Mouse (Mus musculus): ENCODE data around the gene Slc13a3.

Slc13a3 gene

DNA sequence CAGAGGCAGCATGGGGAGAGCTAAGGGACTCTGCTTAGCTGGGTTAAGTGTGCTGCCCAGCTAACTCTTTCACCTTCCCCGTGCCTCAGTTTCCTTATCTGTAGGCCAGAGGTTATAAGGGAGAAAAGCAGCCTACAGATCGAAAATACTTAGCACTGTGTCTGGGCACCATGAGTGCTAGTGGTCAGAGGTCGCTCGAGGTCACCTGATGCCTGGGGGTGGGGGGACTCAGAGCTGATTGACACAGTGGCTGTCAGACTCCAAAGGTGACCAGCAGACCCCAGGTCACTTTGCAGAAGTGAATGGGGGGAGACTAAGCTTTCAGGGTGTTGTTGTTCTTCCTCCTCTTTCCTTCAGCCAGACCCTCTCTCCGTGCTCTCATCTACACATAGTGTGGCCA, 58.7 kb downstream of the Slc13a3 start:
- DNase-seq (ENCODE audit: low read depth, low spot score): no peak

DNA sequence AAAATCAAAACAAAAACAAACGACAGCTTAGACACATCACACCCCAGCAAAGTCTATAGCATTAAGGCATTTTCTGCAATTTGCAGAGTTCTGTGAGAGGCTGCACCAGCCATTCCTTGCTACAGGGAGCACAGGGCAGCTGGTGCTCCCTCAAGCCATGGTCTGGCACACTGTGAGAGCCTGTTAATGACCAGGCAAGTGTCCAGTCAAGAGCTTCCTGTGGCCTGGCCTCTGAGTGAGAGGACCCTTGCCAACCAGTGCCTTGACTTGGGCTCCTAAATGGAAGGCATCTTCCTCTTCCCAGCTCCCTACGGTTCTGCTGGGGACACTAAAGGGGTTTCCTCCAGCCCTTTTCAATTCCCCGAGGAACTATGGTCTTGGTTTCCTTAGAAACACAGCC, 59.1 kb downstream of the Slc13a3 start:
- DNase-seq (ENCODE audit: low read depth, low spot score): no peak

DNA sequence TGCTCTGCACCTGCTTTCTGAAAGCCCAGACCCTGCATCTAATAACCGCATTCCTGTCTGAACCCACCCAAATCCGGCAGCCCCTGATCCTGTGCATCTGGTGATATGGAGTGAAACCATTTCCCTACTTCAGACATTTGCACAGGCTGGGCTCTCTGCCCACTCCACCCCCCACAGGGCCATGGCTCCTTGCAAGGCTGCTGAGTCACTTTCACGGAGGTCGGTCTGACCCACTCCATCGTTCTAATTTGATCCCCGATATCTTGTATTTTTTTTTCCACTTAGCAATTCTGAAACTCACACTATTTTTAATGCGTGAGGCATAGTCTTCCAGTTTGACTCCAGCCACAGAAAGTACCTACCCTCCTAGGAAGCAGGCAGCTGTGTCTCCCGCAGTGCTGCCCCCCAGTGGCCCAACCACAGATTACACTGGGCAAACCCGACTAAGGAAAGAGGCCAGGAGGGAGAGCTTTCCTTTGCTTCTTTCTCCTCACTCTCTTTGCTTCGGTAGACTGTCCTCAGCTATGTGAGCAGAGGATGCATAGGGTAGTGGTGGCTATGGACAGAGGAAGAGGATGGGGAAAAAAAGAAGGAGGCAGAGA, 65.2 kb downstream of the Slc13a3 start:
- no peak for DNase-seq (ENCODE audit: low read depth, low spot score)

DNA sequence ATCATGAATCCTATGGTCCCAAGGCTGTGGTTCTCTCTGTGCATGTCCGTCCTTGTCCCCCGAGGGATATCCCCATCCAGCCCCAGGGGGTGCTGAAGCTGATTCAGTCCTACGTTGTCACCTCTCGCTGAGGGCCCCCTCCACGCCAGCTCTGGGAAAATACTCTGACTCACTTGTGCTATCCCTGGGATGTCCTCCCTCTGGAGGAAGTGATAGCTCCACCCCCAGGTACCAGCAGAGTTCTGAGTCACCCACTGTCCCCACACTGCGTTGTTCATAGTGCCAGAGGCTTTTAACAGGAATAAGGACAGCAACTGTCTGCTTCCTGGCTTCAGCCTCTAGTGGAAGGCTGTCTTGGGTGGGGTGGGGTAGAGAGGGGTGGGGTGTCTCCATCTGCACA, 67.7 kb downstream of the Slc13a3 start:
- DNase-seq (ENCODE audit: low read depth, low spot score): no peak

DNA sequence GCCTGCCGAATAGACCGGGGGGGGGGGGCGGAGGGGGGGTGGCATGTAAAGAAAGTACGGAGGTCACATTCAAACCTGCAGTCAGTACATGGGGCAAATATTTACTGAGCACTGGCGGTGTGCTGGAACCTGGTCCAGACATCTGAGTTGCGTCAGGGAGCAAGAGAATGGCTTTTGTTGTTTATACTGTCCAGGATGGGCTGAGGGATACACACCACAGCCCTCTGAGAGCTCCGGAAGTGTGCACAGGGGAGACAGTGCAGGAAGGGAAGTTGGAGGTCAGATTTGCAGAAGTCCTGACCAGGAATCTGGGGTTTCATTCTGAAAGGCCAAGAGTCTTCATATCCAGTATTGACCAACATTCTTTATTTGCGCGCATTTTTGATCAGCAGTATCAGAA, 68.1 kb downstream of the Slc13a3 start:
- DNase-seq (ENCODE audit: low read depth, low spot score): no peak

DNA sequence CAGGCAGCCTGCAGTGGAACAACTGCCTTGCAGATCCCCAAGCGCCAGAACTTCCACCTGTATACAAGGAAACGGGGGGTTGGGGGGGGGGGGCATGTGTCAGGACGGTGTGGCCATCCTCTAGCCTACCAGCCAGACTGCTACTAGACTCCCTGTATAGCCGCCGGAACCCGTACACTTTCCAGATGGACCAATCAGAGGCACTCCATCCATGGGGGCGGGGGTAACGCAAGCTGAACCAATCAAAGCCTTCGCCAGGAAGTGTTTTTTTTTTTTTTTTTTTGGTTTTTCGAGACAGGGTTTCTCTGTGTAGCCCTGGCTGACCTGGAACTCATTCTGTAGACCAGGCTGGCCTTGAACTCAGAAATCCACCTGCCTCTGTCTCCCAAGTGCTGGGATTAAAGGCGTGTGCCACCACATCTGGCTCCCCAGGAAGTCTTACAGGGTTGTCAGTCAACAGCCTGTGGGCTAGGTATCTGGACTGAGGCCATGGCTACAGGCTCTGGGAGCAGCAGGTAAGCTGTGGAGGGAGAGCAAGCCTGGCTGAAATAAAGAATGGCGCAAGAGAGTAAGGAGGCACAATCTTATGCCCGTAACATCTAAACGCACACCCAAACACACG, 74.8 kb downstream of the Slc13a3 start:
- DNase-seq (ENCODE audit: low read depth, low spot score): no peak

DNA sequence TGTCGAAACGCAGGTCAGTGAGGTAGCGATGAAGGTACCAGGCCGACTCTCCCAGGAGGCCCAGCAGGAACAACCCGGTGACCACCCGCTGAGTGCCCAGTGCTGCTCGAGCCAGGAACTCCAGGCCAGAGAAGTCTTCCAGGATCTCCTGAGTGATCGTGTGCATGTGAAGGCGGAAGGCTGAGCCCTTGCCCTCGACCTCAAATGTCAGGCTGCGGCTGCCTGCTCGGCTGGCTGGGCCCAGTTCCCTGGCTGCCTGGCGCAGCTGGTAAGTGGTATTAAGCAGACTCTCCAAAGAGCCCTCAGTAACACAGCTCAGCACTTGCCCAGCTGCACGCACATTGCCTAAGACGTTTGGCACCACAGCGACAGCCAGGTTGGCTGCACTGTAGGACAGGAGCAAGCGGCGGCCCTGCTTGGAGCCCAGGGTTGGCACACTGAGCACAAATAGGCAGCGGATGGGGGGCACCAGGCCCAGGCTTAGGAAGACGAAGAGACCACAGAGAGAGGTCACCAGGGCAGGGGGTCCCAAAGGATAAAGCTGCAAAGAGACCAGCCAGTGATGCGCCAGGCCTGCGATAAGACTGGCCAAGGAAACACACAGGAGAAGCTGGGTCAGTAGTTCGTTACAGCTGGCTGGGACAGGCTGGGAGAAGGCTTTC, 75.4 kb downstream of the Slc13a3 start:
- no peak for DNase-seq (ENCODE audit: low read depth, low spot score)

DNA sequence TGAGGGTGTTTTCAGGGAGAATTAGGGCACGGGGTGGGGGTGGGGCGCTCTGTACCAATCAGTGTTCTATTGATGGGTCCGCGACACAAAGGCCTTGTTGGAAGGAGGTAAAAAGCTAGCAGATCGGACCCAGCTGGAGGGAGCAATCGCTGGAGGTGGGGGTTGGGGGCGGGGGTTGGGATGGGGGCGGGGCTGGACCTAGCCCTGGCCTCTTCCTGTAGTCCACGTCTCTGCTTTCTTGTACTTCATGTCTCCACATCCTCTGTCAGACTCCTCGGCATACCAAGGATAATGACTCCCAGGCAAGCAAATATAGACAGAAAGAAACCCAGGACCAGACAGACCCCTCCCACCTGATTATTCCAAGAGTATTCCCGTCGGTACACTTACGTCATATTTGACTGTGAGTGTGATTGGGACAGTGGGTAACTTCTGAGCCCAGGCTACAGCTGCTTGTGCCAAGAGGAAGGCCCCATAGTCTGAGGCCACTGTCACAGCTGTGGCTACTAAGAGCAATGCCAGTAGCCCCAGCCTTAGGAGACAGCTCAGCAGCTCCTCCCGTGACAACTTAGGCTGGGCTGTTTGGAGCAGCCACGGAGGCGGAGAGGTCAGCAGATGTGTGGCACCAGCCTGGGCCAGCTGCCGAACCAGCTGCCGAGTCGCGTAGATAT, 76.1 kb downstream of the Slc13a3 start:
- DNase-seq (ENCODE audit: low read depth, low spot score): no peak

DNA sequence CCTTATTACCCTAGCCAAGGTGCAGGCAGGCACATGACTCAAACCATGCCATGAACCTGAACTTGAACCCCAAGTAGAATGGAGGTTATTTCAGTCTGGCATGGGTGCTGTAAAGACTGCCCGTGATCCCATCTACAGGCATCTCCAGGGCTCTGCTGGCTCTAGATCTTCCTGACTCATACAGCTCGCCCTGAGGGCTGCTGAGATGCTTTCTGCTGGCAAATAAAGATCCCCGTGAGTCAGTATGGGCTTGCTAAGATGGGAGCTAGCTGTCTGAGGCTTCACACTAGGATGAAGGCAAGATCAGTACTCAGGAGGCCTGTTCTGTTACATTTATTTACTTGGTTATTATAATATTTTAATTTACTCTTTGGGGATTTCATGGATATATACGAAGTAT, 80.9 kb downstream of the Slc13a3 start:
- DNase-seq (ENCODE audit: low read depth, low spot score): no peak

DNA sequence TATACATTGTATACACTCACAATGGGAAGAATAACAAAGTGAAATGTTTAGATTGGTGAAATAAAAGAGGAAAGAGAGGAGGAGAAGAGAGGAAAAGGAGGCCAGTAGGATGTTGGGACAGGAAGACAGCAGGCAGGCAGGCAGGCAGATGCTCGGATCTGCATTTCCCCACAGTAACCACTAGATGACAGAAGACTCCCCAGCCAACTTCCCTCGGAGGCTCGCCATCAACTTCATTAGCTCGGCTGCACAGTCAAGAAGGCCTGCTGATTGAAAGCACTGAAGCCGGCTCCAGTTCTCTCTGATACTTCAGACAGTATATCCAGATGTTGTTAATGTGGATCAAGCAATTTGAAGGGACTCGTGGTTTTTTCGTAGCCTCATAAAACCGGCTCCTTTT, 81.5 kb downstream of the Slc13a3 start:
- DNase-seq (ENCODE audit: low read depth, low spot score): peak; percentile 43

DNA sequence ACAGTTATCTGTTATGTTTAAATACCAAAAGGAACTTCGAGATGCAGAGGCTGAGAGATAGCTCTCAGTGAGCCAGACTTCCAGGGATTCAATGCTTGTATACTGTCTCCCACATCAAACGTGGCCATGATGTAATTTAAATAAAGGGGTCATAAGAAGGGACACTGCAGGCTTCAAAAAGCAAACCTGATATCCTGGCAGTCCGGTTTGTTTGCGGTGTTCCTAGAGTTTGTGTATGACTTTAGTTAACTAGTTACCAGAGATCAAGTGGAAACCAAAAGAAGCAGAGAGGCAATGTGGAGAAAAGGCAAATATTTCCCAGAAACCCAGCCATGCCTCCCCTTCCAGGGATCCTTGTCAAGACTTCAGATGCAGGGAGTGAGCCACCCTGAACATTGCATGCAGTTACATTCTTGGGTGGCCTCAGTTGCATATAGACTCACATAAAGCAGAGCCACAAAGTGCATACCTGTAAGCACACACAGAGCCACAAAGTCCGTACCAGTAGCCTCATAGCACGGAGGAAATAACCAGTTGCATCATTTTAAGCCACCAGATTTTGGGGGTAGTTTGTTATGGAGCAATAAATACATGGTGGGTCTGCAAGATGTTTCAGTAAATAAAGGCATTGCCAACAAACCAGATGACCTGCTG, 83.6 kb downstream of the Slc13a3 start:
- no peak for DNase-seq (ENCODE audit: low read depth, low spot score)

DNA sequence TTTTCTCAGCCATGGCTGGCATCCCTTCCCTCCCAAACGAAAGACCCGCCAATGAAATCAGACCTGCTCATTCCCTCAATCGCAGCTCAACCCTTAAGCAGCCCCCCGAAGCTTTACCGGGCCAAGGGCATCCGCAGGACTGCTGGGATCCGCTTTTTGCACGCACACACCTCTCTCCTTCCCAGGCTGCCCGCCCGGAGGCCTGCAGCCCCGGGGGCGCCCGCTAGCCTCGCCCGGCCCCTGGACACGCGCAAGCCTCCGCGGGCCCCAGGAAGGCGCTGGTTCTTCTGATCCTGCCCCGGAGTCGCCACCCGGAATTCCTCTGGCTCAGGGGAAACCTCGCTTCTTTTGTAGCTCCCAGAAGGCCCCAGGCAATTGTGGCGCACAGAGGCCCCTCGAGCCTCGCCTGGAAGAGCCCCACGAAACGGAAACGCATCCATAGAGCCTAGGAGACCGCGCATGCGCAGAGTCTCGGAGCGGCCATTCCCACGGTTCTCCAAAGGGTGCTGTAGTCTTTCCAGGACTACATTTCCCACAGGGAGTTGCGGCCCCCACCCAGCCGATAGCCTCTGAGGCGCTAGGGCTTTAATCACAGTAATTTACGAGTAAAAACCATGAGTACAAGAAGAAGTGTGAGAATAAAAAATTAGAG, 85.1 kb downstream of the Slc13a3 start, which contains the start of gene Zfp334:
Gene Zfp334 (minus strand): TSS at position 416 of the 652 bp plus-strand sequence.
- peak; percentile 94 for DNase-seq (ENCODE audit: low read depth, low spot score)

DNA sequence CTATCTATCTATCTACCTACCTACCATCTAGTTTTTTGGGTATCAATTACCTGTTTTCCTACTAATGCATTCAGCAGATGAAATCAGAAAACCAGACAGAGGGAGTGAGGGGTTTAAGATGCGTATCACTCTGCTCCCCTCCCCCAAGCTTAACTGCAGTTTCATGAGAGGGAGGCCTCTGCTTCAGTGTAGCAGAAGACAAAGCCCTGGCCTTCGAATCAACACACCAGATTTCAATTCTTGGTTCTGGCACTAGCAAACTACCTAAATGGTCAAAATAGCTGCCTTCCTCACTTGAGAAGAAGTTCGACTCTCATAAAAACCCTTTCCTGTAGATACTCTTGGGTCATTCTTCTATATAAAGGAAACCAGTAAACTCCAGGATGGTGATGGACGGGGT, 85.7 kb downstream of the Slc13a3 start:
- no peak for DNase-seq (ENCODE audit: low read depth, low spot score)

DNA sequence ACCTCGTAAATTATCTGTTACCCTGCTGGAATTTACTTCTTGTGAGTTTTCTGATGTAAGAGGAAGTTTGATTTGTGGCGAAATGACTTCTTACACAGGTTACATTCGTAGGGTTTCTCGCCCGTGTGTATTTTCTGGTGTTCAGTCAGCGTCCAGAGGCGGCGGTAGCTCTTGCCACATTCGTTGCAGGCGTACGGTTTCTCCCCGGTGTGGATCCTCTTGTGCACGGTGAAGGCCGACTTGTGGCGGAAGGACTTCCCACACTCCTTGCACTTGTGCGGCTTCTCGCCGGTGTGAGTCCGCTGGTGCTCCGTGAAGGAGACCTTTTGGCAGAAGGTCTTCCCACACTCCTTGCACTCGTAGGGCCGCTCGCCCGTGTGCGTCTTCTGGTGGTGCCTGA, 93.0 kb downstream of the Slc13a3 start:
- no peak for DNase-seq (ENCODE audit: low read depth, low spot score)

DNA sequence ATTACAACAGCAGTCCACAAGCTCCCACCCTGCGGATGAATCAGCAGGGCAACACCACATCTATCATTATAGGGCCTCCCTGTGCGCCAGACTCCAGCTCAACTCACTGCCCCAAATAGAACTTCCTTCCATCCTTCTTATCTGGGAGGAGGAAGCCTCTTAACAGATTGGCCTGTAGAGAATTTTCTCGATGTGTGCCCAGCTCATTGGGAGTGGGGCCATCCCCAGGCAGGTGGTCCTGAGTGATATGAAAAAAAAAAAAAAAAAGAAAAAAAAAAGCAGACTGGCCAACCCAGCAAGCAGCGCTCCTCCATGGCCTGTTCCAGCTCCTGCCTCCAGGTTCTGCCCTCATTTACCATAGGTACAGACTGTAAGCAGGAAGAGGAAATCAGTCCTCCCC, 97.0 kb downstream of the Slc13a3 start:
- no peak for DNase-seq (ENCODE audit: low read depth, low spot score)

DNA sequence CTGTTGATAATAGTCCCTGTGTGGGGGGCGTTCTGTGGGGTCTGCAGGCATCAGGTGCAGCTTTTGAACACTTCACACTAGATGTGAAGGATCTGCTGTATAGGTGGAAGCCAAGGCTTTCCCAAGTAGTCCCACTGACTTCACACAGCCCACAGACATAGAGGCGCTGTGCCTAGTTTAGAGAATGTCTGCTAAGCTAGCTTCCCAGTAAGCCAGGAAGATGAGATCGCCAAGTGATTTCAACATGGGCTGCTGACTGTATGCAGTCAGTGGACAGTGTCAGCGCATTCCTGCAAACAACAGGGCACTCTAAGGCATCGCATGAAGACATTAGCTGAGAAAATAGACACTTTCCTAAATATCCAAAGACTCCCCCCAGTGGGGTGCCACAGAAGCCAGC, 97.6 kb downstream of the Slc13a3 start:
- DNase-seq (ENCODE audit: low read depth, low spot score): no peak

DNA sequence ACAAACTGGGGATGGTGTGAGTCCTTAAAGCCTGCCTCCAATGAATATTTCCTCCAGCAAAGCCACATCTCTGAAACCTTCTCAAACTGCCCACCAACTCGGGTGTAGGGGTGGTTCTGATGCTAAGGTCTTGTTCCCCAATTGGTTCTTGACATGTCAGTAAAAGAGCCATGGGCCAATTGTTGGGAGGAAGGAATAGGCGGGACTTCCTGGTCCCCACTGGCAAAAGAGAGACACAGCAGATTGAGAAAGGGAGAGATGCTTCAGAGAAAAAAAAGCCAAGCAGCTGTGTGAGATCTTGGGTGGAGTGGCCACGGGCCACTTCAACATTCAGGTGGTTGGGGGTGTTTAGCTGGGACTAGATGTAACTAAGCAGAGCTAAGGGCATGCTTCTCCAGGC, 102.0 kb downstream of the Slc13a3 start:
- DNase-seq (ENCODE audit: low read depth, low spot score): no peak

DNA sequence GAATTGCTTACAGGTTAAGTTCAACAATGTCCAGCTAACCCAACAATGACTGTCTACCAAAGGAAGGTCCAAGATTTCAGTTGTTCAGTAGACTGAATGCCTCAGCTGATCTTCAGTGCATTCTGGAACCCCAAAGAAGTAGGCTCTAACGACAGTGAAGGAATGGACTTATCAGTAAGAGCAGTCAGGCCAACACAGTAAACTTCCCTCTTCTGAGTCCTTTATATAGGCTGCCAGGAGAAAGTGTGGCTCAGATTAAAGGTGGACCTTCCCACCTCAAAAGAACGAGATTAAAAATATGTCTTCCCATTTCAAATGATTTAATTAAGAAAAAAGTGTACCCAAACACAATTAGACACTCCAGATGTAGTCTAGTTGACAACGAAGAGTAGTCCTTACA, 102.7 kb downstream of the Slc13a3 start:
- no peak for DNase-seq (ENCODE audit: low read depth, low spot score)

DNA sequence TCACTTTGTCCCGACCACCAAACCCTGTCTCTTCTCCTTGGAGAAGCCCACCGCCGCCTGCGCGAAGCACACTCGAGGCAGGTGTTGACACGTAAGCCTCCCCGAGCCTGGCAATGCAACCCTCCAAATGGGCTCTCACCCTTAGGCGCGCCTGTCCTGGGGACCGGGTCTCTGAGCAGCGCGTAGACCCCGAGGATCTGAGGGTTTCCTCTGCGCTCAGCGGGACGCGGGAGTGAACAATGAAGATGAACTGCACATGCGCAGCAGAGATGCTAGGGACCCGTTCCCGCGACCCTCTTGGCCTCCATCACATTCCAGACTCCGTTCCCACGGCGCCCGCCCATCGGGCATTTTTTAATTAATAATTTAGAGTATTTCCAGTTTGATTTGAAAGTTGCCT, 104.5 kb downstream of the Slc13a3 start, which contains the start of gene Zfp663:
Gene Zfp663 (minus strand): TSS at position 234 of the 400 bp plus-strand sequence.
- DNase-seq (ENCODE audit: low read depth, low spot score): no peak

DNA sequence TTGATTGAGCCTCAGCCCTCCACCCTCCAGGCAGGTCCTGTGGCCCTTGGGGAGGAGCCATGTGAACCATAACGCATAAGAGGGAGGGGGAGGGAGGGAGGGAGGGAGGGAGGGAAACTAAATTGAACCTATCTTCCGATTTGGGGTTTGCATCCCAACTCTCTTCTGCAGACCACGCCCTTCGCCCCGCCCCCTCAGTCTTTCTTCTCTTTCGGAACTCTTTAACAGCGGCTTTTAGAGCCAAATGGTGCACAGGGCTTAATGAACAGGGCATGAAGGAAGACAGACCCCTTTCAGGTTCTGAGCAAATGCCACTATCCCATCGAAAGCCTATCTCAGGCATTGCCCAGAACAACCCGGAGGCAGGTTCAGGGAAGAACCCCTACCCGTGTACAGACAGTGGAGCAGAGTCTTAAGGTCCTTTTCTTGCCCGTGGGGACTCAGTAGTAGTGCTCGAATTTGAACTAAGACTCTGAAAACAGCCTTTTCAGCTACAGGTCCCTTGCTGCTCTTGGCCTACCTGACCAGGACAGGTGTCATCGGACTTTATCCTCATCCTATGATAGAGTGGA, 105.1 kb downstream of the Slc13a3 start:
- DNase-seq (ENCODE audit: low read depth, low spot score): no peak

DNA sequence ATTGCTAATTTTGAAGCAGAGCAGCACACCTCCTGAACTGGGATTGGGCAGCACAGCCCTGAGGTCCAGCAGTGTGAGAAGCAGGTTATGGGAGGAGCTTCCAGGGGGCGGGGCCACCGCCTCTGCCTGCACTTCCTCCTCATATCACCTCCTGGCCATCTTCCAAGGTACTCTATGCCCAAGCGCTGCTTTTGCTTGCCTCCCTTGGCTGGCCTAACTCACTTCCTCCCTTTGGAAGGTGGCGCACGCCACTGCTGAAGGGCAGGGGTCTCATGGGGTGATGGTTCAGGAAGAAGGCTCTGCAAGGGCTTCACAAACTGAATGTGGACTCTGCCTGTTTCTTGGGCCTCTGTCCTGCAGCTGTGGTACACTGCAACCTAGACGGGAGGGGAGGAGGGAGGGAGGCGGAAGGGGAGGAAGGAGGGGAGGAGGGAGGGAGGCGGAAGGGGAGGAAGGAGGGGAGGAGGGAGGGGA, 105.9 kb downstream of the Slc13a3 start:
- DNase-seq (ENCODE audit: low read depth, low spot score): no peak
